Mouse (Mus musculus): ENCODE measurements around the gene Hoxa11. TPM values are rescaled to one million over a fixed set of nuclear protein-coding genes. Genes with fewer than 3 reads are reported as not detected.
A peak's percentile ranks its signal among the peaks of the same experiment; 100 is the strongest.

Hoxa11 gene
- polyA plus RNA-seq (2016; fragmentation: Nextera tagmentation; extraction: Ambion mirVana) = 0.06 and 1.7 TPM in 2 replicates

- Histone ChIP-seq H3K4me3 (peak within 1 kb of the TSS; percentile 46), H3K27me3 (ENCODE audit: insufficient read depth, poor library complexity, severe bottlenecking) (peaks cover 99% of the 10 kb centered on the region), H3K9me3 (no peaks in the 10 kb centered on the region), H3K27ac (no peak within 1 kb of the TSS), H3K4me1 (peaks cover 15% of the 10 kb centered on the region), H3K36me3 (no peaks in the 10 kb centered on the region)
- under 1% methylated on average over 20 of the region's 20 CpGs for WGBS
- peak; percentile 72 for DNase-seq (ENCODE audit: low spot score)
Observed at GRCm38 (mm10) chr6:52245757-52246142, at the start of gene Hoxa11. Gene Hoxa11 (minus strand): TSS chr6:52245810.

GRCm38 (mm10) chr6:52294616-52295015 lies 49.0 kb upstream of the Hoxa11 start:
- Histone ChIP-seq H3K27me3 (ENCODE audit: insufficient read depth, poor library complexity, severe bottlenecking) (peaks cover 80% of the 10 kb centered on the region), H3K4me3 (no peak overlapping the region), H3K9me3 (no peaks in the 10 kb centered on the region), H3K27ac (no peak overlapping the region), H3K4me1 (peaks cover 10% of the 10 kb centered on the region), H3K36me3 (no peaks in the 10 kb centered on the region)
- WGBS = 74% methylated on average over 6 of the region's 6 CpGs
- no peak for DNase-seq (ENCODE audit: low spot score)

GRCm38 (mm10) chr6:52292328-52292727 lies 46.7 kb upstream of the Hoxa11 start:
- no peaks in the 10 kb centered on the region for H3K9me3 ChIP-seq
- WGBS = 54% methylated on average over 7 of the region's 7 CpGs
- no peak for DNase-seq (ENCODE audit: low spot score)
- no peaks in the 10 kb centered on the region for H3K36me3 ChIP-seq
- no peak overlapping the region for H3K27ac ChIP-seq
- H3K4me3 ChIP-seq = no peak overlapping the region
- H3K27me3 ChIP-seq (ENCODE audit: insufficient read depth, poor library complexity, severe bottlenecking) = peaks cover 84% of the 10 kb centered on the region
- peaks cover 10% of the 10 kb centered on the region for H3K4me1 ChIP-seq

GRCm38 (mm10) chr6:52291021-52291860 lies 45.6 kb upstream of the Hoxa11 start:
- peak overlapping the region; percentile 57 for H3K4me3 ChIP-seq
- H3K27ac ChIP-seq = peak overlapping the region; percentile 42; the same call in 1 of the 2 replicates
- no peaks in the 10 kb centered on the region for H3K9me3 ChIP-seq
- H3K4me1 ChIP-seq = peaks cover 10% of the 10 kb centered on the region
- no peak for DNase-seq (ENCODE audit: low spot score)
- 2% methylated on average over 45 of the region's 45 CpGs for WGBS
- H3K36me3 ChIP-seq = no peaks in the 10 kb centered on the region
- peaks cover 77% of the 10 kb centered on the region for H3K27me3 ChIP-seq (ENCODE audit: insufficient read depth, poor library complexity, severe bottlenecking)

- peaks cover 68% of the 10 kb centered on the region for H3K27me3 ChIP-seq (ENCODE audit: insufficient read depth, poor library complexity, severe bottlenecking)
- DNase-seq (ENCODE audit: low spot score) = no peak
- H3K27ac ChIP-seq = no peak overlapping the region
- no peaks in the 10 kb centered on the region for H3K36me3 ChIP-seq
- peaks cover 10% of the 10 kb centered on the region for H3K4me1 ChIP-seq
- no peak overlapping the region for H3K4me3 ChIP-seq
- WGBS = 17% methylated on average over 12 of the region's 12 CpGs
- H3K9me3 ChIP-seq = no peaks in the 10 kb centered on the region
Observed at GRCm38 (mm10) chr6:52290186-52290585, 44.6 kb upstream of the Hoxa11 start.

- H3K4me1 ChIP-seq = peaks cover 8% of the 10 kb centered on the region
- peaks cover 43% of the 10 kb centered on the region for H3K27me3 ChIP-seq (ENCODE audit: insufficient read depth, poor library complexity, severe bottlenecking)
- 87% methylated on average over 5 of the region's 5 CpGs for WGBS
- no peak for DNase-seq (ENCODE audit: low spot score)
- no peak overlapping the region for H3K4me3 ChIP-seq
- H3K36me3 ChIP-seq = no peaks in the 10 kb centered on the region
- no peaks in the 10 kb centered on the region for H3K9me3 ChIP-seq
- H3K27ac ChIP-seq = no peak overlapping the region
Observed at GRCm38 (mm10) chr6:52283896-52284295, 38.3 kb upstream of the Hoxa11 start.

GRCm38 (mm10) chr6:52281084-52281483 lies 35.5 kb upstream of the Hoxa11 start:
- 53% methylated on average over 12 of the region's 12 CpGs for WGBS
- no peak overlapping the region for H3K4me3 ChIP-seq
- DNase-seq (ENCODE audit: low spot score) = no peak
- H3K4me1 ChIP-seq = peaks cover 8% of the 10 kb centered on the region
- H3K27ac ChIP-seq = no peak overlapping the region
- H3K27me3 ChIP-seq (ENCODE audit: insufficient read depth, poor library complexity, severe bottlenecking) = peaks cover 55% of the 10 kb centered on the region
- H3K36me3 ChIP-seq = no peaks in the 10 kb centered on the region
- H3K9me3 ChIP-seq = no peaks in the 10 kb centered on the region

GRCm38 (mm10) chr6:52276920-52277319 lies 31.3 kb upstream of the Hoxa11 start:
- H3K36me3 ChIP-seq = no peaks in the 10 kb centered on the region
- H3K9me3 ChIP-seq = no peaks in the 10 kb centered on the region
- no peak overlapping the region for H3K27ac ChIP-seq
- no peak for DNase-seq (ENCODE audit: low spot score)
- peaks cover 16% of the 10 kb centered on the region for H3K4me1 ChIP-seq
- no peak overlapping the region for H3K4me3 ChIP-seq
- H3K27me3 ChIP-seq (ENCODE audit: insufficient read depth, poor library complexity, severe bottlenecking) = peaks cover 76% of the 10 kb centered on the region
- 5% methylated on average over 5 of the region's 5 CpGs for WGBS

- DNase-seq (ENCODE audit: low spot score) = no peak
- Histone ChIP-seq H3K27me3 (ENCODE audit: insufficient read depth, poor library complexity, severe bottlenecking) (peaks cover 76% of the 10 kb centered on the region), H3K36me3 (no peaks in the 10 kb centered on the region), H3K4me1 (peaks cover 16% of the 10 kb centered on the region), H3K9me3 (no peaks in the 10 kb centered on the region), H3K4me3 (no peak overlapping the region), H3K27ac (no peak overlapping the region)
- WGBS = 2% methylated on average over 6 of the region's 6 CpGs
Observed at GRCm38 (mm10) chr6:52276382-52276781, 30.8 kb upstream of the Hoxa11 start.

GRCm38 (mm10) chr6:52275563-52276280 lies 30.1 kb upstream of the Hoxa11 start:
- Histone ChIP-seq H3K4me3 (no peak overlapping the region), H3K4me1 (peaks cover 9% of the 10 kb centered on the region; the same call in 1 of the 2 replicates), H3K27ac (no peak overlapping the region), H3K9me3 (no peaks in the 10 kb centered on the region), H3K27me3 (ENCODE audit: insufficient read depth, poor library complexity, severe bottlenecking) (peaks cover 77% of the 10 kb centered on the region), H3K36me3 (no peaks in the 10 kb centered on the region)
- 17% methylated on average over 8 of the region's 8 CpGs for WGBS
- DNase-seq (ENCODE audit: low spot score) = no peak

- DNase-seq (ENCODE audit: low spot score) = no peak
Observed at GRCm38 (mm10) chr6:52274576-52274975, 29.0 kb upstream of the Hoxa11 start.

GRCm38 (mm10) chr6:52273656-52274280 lies 28.2 kb upstream of the Hoxa11 start:
- no peaks in the 10 kb centered on the region for H3K36me3 ChIP-seq
- WGBS = 1% methylated on average over 22 of the region's 22 CpGs
- H3K4me1 ChIP-seq = peaks cover 8% of the 10 kb centered on the region; the same call in 1 of the 2 replicates
- peaks cover 93% of the 10 kb centered on the region for H3K27me3 ChIP-seq (ENCODE audit: insufficient read depth, poor library complexity, severe bottlenecking)
- H3K9me3 ChIP-seq = no peaks in the 10 kb centered on the region
- H3K4me3 ChIP-seq = peak overlapping the region; percentile 29
- H3K27ac ChIP-seq = no peak overlapping the region
- DNase-seq (ENCODE audit: low spot score) = no peak

More at GRCm38 (mm10) chr6:52274576-52274975, 29.0 kb upstream of the Hoxa11 start:
- H3K27me3 ChIP-seq (ENCODE audit: insufficient read depth, poor library complexity, severe bottlenecking) = peaks cover 85% of the 10 kb centered on the region
- H3K4me3 ChIP-seq = no peak overlapping the region
- peaks cover 8% of the 10 kb centered on the region; the same call in 1 of the 2 replicates for H3K4me1 ChIP-seq
- 7% methylated on average over 11 of the region's 11 CpGs for WGBS
- H3K27ac ChIP-seq = no peak overlapping the region
- no peaks in the 10 kb centered on the region for H3K36me3 ChIP-seq
- H3K9me3 ChIP-seq = no peaks in the 10 kb centered on the region

All from heart, embryonic 10.5 days (tissue).